Mouse (Mus musculus) olfactory bulb, adult 2 months (tissue): Measurements from ENCODE around the gene Gm10392. TPM values are rescaled to one million over a fixed set of nuclear protein-coding genes. Genes with fewer than 3 reads are reported as not detected.

Experiments used
- H3K27ac ChIP-seq: fragments of 200-500 bp; 2 replicates; pipeline ENCODE4 v1.5.1; 2012; ENCODE audit warnings: low read depth, low read length; ENCODE audit not compliant: insufficient read depth
- H3K4me1 ChIP-seq: fragments of 200-500 bp; 2 replicates; pipeline ENCODE4 v1.6.1; 2012; ENCODE audit warnings: low read length; ENCODE audit not compliant: control insufficient read depth, insufficient read depth
- H3K4me3 ChIP-seq: fragments of 200-500 bp; 2 replicates; pipeline ENCODE4 v1.5.1; 2012; ENCODE audit warnings: mild to moderate bottlenecking, low read depth, low read length, moderate library complexity; ENCODE audit not compliant: insufficient read depth
- CTCF ChIP-seq: fragments of 200-500 bp; IDR thresholded peaks from 2 replicates; pipeline ENCODE4 v1.5.1; 2012; ENCODE audit warnings: low read depth, mild to moderate bottlenecking, low read length, moderate library complexity; ENCODE audit not compliant: insufficient read depth
- POLR2A ChIP-seq: fragments of 200-500 bp; IDR thresholded peaks from 2 replicates; pipeline ENCODE4 v1.6.1; 2012; ENCODE audit warnings: mild to moderate bottlenecking, low read depth, low read length, moderate library complexity; ENCODE audit not compliant: insufficient read depth
- WGBS: fragments of 180-500 bp; shearing (Covaris S2); methylation state at CpG from one replicate; pipeline ENCODE4 v1.1.7; 2018; 5-methylcytosine and 5-hydroxymethylcytosine counted together
- polyA plus RNA-seq: library from polyadenylated mRNA; stranded (reverse); fragments of >200 nt; gene quantifications from 2 replicates; pipeline ENCODE4 v1.2.4, GENCODE M21; 2012; ENCODE audit warnings: low replicate concordance; ENCODE audit not compliant: missing spikeins, insufficient read depth, insufficient read length

Gene Gm10392
- polyA plus RNA-seq, 1 experiment = not detected

DNA sequence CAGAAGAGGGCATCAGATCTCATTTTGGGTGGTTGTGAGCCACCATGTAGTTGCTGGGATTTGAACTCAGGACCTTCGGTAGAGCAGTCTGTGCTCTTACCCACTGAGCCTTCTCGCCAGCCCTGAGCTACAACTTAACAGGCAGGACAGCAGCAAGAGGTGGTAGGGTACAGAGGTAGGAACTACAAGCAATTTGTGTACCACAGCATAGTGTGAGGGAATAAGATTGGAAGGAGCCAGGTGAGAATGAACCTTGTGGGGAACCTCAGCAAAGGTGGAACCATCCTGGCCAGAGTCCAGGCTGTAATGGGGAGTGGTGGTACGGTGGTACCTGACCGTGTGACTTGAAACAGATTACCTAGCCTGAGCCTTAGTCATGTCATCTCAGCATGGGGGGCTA, 17.0 kb downstream of the Gm10392 start:
- Histone ChIP-seq H3K27ac (no peak overlapping the region), H3K4me3 (no peak overlapping the region), H3K4me1 (peaks cover 35% of the 10 kb centered on the region)
- 95% methylated on average over 4 of the region's 4 CpGs for WGBS
- TF ChIP-seq POLR2A = no peak
- TF ChIP-seq CTCF = no peak

DNA sequence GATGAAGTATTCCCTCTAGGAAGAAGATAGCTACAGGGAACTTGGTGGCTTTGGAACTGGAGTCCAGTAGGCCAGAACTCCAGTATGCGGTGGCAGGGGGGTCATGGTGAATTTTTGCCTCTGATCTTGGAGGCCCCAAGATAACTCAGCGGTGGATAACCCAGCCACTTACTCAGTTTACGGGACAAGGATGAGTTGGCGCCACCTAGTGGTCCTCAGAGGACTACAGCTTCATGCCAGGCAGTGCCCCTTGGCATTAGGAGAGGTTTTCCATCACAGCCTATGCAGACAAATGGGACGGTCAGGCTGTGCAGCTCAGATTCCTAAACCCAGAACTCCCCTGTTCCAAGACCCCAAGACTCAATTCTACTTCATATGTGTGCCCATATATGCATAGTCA, 17.6 kb downstream of the Gm10392 start:
- WGBS = 8% methylated on average over 5 of the region's 5 CpGs
- H3K4me3 ChIP-seq = no peak overlapping the region
- H3K4me1 ChIP-seq = peaks cover 38% of the 10 kb centered on the region
- no peak overlapping the region for H3K27ac ChIP-seq
- TF ChIP-seq CTCF = peak; percentile 79
- no peak for TF ChIP-seq POLR2A

DNA sequence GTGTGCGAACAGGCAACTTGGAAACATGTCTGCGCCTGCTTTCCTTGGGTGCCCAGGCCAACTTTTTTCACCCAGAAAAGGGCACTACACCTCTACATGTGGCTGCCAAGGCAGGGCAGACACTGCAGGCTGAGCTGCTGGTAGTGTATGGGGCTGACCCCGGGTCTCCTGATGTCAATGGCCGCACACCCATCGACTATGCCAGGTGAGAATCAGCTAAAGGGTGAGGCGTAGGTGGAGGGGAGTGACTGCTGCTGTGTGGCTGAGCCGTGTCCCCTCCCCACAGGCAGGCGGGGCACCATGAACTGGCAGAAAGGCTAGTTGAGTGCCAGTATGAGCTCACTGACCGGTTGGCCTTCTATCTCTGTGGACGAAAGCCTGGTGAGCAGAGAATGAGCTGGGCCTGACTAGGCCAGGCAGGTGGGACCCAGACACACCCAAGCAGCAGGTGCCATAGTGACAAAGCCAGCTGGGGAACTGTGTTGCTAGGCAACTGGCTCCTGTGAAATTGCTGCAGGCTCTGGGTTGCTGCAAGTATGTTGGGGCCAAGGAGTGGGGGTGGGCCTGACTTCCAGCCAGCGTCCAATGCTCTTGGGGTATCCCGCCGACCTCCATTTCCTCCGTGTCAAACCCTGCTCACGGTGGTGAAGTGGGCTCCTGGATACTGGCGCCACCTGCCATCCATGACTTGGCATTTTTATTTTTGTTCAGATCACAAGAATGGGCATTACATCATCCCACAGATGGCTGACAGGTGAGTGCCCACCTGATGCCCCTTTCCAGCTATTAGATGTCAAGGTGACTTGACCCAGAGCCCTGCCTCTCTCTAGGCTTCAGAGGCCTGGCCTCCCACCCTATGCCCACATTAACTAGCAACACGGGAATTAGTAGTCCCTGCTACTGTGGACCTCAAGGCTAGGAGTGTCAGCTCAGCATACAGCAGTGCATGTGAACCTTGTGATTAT, 18.4 kb downstream of the Gm10392 start:
- peaks cover 41% of the 10 kb centered on the region for H3K4me1 ChIP-seq
- H3K4me3 ChIP-seq = no peak overlapping the region
- no peak overlapping the region for H3K27ac ChIP-seq
- WGBS = 60% methylated on average over 17 of the region's 17 CpGs
- TF ChIP-seq POLR2A (no peak), CTCF (peak; percentile 15; the same call in 1 of the 2 replicates)

DNA sequence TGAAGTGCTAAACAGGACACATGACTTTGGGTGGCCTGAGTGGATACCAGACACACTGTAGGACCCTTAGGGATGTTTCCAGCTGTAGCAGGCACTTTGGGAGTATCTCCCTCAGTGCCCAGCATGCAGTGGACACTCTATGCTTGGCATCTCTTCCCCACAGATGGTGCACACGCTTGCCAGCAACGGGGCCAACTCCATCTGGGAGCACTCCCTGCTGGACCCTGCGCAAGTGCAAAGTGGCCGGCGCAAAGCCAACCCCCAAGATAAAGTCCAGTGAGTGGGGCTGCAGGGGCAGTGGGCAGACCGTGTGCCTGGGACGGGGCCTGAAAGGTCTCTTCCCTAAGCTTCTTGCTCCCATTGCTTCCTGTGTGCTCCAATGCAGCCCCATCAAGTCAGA, 19.6 kb downstream of the Gm10392 start:
- Histone ChIP-seq H3K4me1 (peaks cover 48% of the 10 kb centered on the region), H3K4me3 (no peak overlapping the region), H3K27ac (no peak overlapping the region)
- WGBS = 74% methylated on average over 7 of the region's 7 CpGs
- no peak for TF ChIP-seq POLR2A
- TF ChIP-seq CTCF = no peak

DNA sequence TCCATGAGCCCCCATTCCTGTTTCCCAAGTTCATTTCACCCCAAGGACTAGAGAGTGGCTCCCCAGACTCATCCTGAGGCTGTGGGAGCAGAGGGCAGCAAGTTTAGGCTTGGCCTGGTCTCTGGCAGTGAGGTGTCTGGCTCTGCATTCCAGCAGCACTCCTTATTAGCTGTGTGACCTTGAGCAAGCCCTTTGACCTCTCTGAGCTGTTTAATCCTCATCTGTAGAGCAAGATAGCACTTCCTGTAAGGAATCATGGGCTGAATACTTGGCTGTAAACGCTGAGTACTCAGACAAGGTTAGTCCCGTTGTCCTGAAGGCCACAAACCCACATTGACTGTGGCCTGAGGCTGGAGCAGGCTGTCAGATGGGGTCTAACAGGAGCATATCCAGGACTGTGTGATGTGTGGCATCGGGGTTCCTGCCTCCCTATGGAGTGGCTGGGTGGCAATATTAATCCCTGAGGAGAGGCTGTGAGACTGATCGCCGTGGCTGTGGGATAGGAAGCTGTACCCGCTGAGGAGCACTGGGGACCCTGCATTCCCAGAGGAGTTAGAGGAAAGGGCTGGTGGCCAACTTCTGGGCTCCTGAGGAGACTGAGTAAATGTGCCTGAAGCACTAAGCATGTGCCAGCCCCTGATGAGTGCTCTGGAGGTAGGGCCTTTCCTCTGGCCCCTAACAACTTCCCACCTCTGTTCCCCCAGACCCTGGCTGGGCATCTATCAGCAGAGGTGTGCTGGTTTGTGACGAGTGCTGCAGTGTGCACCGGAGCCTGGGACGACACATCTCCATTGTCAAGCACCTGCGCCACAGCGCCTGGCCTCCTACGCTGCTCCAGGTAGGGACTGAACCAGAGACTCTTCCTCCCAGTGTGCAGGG, 20.5 kb downstream of the Gm10392 start:
- Histone ChIP-seq H3K27ac (peak overlapping the region; percentile 47), H3K4me1 (peaks cover 47% of the 10 kb centered on the region), H3K4me3 (no peak overlapping the region)
- TF ChIP-seq CTCF (no peak), POLR2A (no peak)
- 71% methylated on average over 12 of the region's 12 CpGs for WGBS

DNA sequence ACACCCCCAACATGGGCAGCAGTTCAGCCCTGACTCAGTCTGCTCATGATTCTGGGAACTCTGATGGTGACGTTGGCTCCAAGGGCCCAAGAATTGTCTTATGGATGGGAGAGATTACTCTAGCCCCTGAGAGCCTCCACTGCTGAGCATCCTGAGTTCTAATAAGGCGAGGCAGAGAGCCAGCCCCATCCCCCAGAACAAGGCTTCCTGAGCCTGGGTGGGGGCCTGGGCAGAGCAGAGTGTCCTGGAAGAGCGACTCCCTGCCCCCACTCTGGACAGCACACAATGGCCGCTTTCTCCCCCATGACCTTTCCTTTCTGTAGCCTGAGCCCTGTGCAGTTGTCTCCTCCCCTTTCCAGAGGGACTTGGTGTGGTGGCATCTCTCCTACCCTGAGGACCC, 21.1 kb downstream of the Gm10392 start:
- Histone ChIP-seq H3K4me1 (peaks cover 45% of the 10 kb centered on the region), H3K27ac (peak overlapping the region; percentile 47), H3K4me3 (no peak overlapping the region)
- no peak for TF ChIP-seq CTCF
- no peak for TF ChIP-seq POLR2A
- WGBS = 51% methylated on average over 4 of the region's 4 CpGs

DNA sequence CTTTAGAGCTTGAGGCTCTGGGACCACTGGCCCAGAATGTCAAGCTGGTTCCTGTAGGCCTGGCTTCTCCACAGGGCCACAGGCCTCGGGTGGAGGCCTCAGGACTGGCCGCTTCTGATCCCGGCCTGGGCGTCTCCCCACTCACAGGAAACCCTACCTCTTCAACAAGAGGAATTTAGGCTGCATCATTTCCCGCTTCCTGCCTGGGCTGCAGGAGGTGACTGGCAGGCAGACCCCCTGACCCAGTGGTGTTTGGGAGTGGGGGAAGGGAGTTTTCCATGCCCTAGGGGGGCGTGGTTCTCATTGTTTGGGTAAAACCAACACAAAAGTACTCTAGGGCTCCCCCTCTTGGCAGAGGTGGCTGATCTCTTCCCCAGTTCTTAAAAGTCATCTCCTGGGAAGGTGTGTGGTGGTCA, 21.6 kb downstream of the Gm10392 start:
- H3K4me1 ChIP-seq = peaks cover 45% of the 10 kb centered on the region
- no peak for TF ChIP-seq POLR2A
- TF ChIP-seq CTCF = 0 out of 2 replicates have a peak, but pooled peaks have one; percentile 6
- H3K4me3 ChIP-seq = no peak overlapping the region
- peak overlapping the region; percentile 45 for H3K27ac ChIP-seq
- 55% methylated on average over 6 of the region's 6 CpGs for WGBS

DNA sequence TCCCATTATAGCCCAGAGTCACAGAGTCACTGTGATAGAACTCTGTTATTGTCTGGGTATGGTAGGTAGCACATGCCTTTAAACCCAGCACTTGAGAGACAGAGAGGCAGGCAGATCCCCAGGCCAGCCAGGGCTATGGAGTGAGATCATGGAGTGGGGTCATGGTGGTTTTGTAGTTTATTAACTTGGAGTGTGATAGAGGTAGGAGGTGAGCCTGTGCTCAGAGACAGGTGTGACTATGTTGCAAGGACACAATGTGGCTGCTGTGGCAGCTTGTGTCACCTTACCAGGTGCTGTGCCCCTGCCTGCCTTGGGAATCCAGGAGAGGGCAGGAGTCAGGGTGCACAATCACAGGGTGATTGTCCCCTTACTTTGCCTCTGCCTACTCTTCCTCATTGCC, 23.5 kb downstream of the Gm10392 start:
- no peak for TF ChIP-seq CTCF
- no peak for TF ChIP-seq POLR2A
- H3K27ac ChIP-seq = no peak overlapping the region
- no peak overlapping the region for H3K4me3 ChIP-seq
- H3K4me1 ChIP-seq = peaks cover 52% of the 10 kb centered on the region
